Mouse (Mus musculus) liver, embryonic 11.5 days (tissue): ENCODE results near the gene Fgl2. TPM values are rescaled to one million over a fixed set of nuclear protein-coding genes. Genes with fewer than 3 reads are reported as not detected.

Experiments
- ATAC-seq: fragments of 200-750 bp; cut with Nextera tagmentation; replicated peaks from 2 replicates; pipeline ENCODE4 v1.8.0; 2017; ENCODE audit warnings: moderate number of reproducible peaks, mild to moderate bottlenecking, moderate TSS enrichment, moderate library complexity; ENCODE audit not compliant: low FRiP score
- DNase-seq: peaks from one replicate; pipeline ENCODE4 v3.0.0-alpha.2; 2017; ENCODE audit warnings: low spot score
- H3K27ac ChIP-seq: fragments of 300-500 bp; sonication (generic); 2 replicates; pipeline ENCODE4 v1.5.1; 2014; ENCODE audit warnings: mild to moderate bottlenecking, low read depth, low read length, control low read depth
- H3K27me3 ChIP-seq: fragments of 300-500 bp; sonication (generic); replicated peaks from 2 replicates; pipeline ENCODE4 v1.6.1; 2014; ENCODE audit warnings: low read length, mixed read lengths; ENCODE audit not compliant: control insufficient read depth, insufficient read depth
- H3K36me3 ChIP-seq: fragments of 300-500 bp; sonication (generic); 2 replicates; pipeline ENCODE4 v1.6.1; 2014; ENCODE audit warnings: mild to moderate bottlenecking, low read length, moderate library complexity, mixed read lengths; ENCODE audit not compliant: control insufficient read depth, insufficient read depth
- H3K4me1 ChIP-seq: fragments of 300-500 bp; sonication (generic); replicated peaks from 2 replicates; pipeline ENCODE4 v1.6.1; 2014; ENCODE audit warnings: low read length, mixed read lengths; ENCODE audit not compliant: control insufficient read depth, insufficient read depth
- H3K4me2 ChIP-seq: fragments of 300-500 bp; sonication (generic); 2 replicates; pipeline ENCODE4 v1.6.1; 2014; ENCODE audit warnings: mild to moderate bottlenecking, control low read depth, moderate library complexity
- H3K4me3 ChIP-seq: fragments of 300-500 bp; sonication (generic); 2 replicates; pipeline ENCODE4 v1.5.1; 2014; ENCODE audit warnings: low read depth, low read length, control low read depth
- H3K9ac ChIP-seq: fragments of 300-500 bp; sonication (generic); 2 replicates; pipeline ENCODE4 v1.6.1; 2014; ENCODE audit warnings: low read depth, low read length, control low read depth
- H3K9me3 ChIP-seq: fragments of 300-500 bp; sonication (generic); 2 replicates; pipeline ENCODE4 v1.6.1; 2016; ENCODE audit warnings: low read length, inconsistent platforms, mixed read lengths; ENCODE audit not compliant: control insufficient read depth
- WGBS: fragments of 180-500 bp; shearing (Covaris S2); extraction: QIAGEN DNeasy Blood & Tissue Kit; methylation state at CpG from one replicate; pipeline ENCODE4 v1.1.7; 2014; 5-methylcytosine and 5-hydroxymethylcytosine counted together
- polyA plus RNA-seq: library from polyadenylated mRNA; unstranded; fragments of >200 nt; fragmentation: Nextera tagmentation; extraction: Ambion mirVana; gene quantifications from 2 replicates; pipeline ENCODE4 v1.2.1, GENCODE M21; 2014

The Fgl2 gene
- polyA plus RNA-seq, 1 experiment from 2014 or later = 1.9 TPM

- no peaks in the 10 kb centered on the region for H3K9me3 ChIP-seq
Observed at GRCm38 (mm10) chr5:21351678-21352077, 20.8 kb upstream of the Fgl2 start.

GRCm38 (mm10) chr5:21358648-21359047 lies 13.8 kb upstream of the Fgl2 start:
- Histone ChIP-seq H3K4me1 (0 out of 2 replicates have a peak, but pooled peaks cover 2% of the 10 kb centered on the region), H3K4me2 (no peak overlapping the region), H3K4me3 (no peak overlapping the region), H3K27me3 (no peaks in the 10 kb centered on the region), H3K27ac (no peak overlapping the region), H3K36me3 (no peaks in the 10 kb centered on the region), H3K9ac (no peak overlapping the region), H3K9me3 (no peaks in the 10 kb centered on the region)
- ATAC-seq (no peak), DNase-seq (no peak)
- 81% methylated on average over 3 of the region's 3 CpGs for WGBS

More at GRCm38 (mm10) chr5:21351678-21352077, 20.8 kb upstream of the Fgl2 start:
- Histone ChIP-seq H3K4me2 (no peak overlapping the region), H3K27me3 (no peaks in the 10 kb centered on the region), H3K9ac (no peak overlapping the region), H3K4me3 (no peak overlapping the region), H3K4me1 (0 out of 2 replicates have a peak, but pooled peaks cover 2% of the 10 kb centered on the region), H3K36me3 (no peaks in the 10 kb centered on the region), H3K27ac (no peak overlapping the region)
- no peak for DNase-seq
- ATAC-seq = no peak

DNA sequence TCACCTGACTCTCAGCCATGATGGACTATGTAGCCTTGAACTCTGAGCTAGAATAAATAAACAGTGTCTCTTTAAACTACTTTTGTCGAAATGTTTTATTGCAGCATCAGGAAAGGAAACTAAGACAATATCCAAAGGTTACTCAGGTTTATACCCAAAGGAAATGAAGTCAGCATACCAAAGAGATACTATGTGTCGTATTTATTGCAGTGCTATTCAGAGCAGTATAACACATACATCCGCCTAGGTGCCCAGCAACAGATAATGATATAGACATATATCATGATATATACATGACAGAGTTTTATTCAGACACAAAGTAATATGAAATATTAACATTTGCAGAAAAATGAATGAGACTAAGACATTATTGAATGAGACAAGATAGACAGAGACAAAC lies 9.1 kb upstream of the Fgl2 start:
- no peak overlapping the region for H3K27ac ChIP-seq
- ATAC-seq = no peak

DNA sequence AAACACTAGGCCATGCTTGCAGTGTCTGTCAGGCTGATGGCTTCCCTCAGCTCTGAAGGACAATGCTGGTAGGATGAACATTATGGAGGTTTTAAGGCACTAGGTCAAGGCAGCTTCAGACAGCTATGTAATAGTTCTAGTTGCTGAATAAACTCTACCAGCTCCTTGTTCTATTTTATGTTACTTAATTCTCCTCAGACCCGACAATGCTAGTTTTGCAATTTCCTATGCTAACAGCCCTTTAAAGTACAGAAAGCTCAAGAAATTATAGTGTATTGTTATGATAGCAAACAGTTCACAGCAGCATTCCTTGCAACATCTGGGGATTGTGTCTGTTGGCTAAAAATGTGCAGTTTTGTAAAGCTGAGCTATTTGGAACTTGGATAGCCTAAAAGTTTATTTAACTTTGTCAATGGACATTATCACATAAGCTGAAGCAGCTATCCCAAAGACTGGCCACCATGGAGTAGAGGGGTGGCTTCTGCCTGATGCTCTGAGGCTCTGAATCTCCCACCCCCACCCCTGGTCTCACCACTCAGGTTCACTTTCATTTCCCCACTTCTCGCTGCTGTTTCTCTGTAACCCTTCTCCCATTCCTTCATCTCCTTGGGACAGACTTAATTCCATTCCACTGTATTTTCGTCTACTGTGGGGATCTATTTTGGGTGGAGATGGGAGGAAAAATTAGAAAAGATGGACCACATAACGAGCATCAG lies 5.9 kb upstream of the Fgl2 start:
- no peak for DNase-seq
- no peaks in the 10 kb centered on the region for H3K4me1 ChIP-seq
- H3K27me3 ChIP-seq = no peaks in the 10 kb centered on the region
- H3K36me3 ChIP-seq = no peaks in the 10 kb centered on the region
- H3K4me2 ChIP-seq = no peak overlapping the region
- H3K27ac ChIP-seq = no peak overlapping the region
- H3K9ac ChIP-seq = no peak overlapping the region
- H3K4me3 ChIP-seq = no peak overlapping the region
- 66% methylated on average over 4 of the region's 4 CpGs for WGBS
- no peak for ATAC-seq
- no peaks in the 10 kb centered on the region for H3K9me3 ChIP-seq

More for the DNA sequence above, 9.1 kb upstream of the Fgl2 start:
- Histone ChIP-seq H3K4me1 (no peaks in the 10 kb centered on the region), H3K27me3 (no peaks in the 10 kb centered on the region), H3K36me3 (no peaks in the 10 kb centered on the region), H3K9ac (no peak overlapping the region), H3K4me2 (no peak overlapping the region), H3K4me3 (no peak overlapping the region), H3K9me3 (no peaks in the 10 kb centered on the region)
- WGBS = 75% methylated on average over 3 of the region's 3 CpGs
- no peak for DNase-seq

DNA sequence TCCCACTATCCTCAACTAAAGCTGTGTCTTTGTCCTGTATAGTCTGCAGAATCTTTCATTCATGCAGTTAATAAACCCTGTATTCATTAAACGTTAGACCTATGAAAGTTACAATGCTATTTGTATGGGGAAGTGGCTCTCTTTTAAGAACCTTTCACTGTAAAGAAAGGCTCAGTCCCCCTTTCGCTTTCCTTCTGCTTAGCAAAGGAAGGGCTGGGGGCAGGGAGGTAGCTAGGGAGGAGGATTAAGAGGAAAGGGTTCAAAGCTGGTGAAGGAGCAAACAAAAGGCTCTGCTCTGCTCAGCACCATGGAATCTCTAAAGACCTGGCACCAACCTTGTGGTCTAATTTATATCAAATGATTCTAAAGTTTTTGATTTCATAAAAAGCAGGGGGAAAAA lies 4.9 kb upstream of the Fgl2 start:
- Histone ChIP-seq H3K4me2 (no peak overlapping the region), H3K9ac (no peak overlapping the region), H3K9me3 (no peaks in the 10 kb centered on the region), H3K27ac (no peak overlapping the region), H3K36me3 (no peaks in the 10 kb centered on the region), H3K27me3 (no peaks in the 10 kb centered on the region), H3K4me3 (no peak overlapping the region), H3K4me1 (no peaks in the 10 kb centered on the region)
- 38% methylated on average over 2 of the region's 2 CpGs for whole genome bisulfite sequencing
- DNase-seq (no peak), ATAC-seq (no peak)

DNA sequence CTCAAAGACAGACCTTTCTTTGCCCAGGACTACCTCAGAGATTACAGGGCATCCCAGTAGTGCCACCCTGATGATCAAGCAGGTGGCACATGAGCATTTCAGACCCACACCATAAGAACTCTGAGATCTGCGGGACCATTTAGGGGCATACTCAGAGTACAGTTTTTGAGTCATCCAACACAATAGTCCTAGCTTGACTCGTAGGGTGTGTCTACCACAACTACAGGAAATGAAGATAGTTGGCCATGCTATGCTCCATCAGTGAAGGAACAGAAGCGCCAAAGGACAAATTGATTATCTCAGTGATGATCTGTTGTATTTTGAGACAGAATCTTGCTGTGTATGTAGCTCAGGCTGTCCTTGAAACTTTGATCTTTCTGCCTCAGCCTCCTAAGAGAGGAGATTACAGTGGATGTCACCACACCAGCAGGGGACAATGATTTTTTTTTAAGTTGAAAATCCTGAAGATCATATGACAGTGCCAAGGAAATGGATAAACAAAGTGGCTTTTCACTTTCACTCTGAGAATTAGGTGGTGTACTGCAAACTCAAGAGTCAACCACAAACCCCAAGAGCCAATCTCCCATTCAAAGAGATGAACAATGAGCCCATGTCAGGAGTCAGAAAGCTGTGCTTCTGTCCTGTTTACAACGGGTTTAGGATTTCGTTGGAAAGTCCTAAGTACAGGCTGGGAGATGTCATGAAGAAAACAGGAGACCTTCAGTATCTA lies 2.1 kb upstream of the Fgl2 start:
- no peaks in the 10 kb centered on the region for H3K9me3 ChIP-seq
- DNase-seq (no peak), ATAC-seq (no peak)
- no peak overlapping the region for H3K4me3 ChIP-seq
- H3K9ac ChIP-seq = no peak overlapping the region
- peaks cover 7% of the 10 kb centered on the region; the same call in 1 of the 2 replicates for H3K27me3 ChIP-seq
- no peaks in the 10 kb centered on the region for H3K4me1 ChIP-seq
- H3K4me2 ChIP-seq = no peak overlapping the region
- no peak overlapping the region for H3K27ac ChIP-seq
- WGBS = 76% methylated on average over 5 of the region's 5 CpGs
- no peaks in the 10 kb centered on the region for H3K36me3 ChIP-seq

- Histone ChIP-seq H3K27ac (no peak overlapping the region), H3K4me3 (no peak overlapping the region), H3K9me3 (no peaks in the 10 kb centered on the region), H3K27me3 (peaks cover 7% of the 10 kb centered on the region; the same call in 1 of the 2 replicates), H3K9ac (no peak overlapping the region), H3K4me2 (peak overlapping the region; percentile 64), H3K4me1 (no peaks in the 10 kb centered on the region), H3K36me3 (no peaks in the 10 kb centered on the region)
- 50% methylated on average over 5 of the region's 5 CpGs for WGBS
- ATAC-seq = no peak
- no peak for DNase-seq
Observed at GRCm38 (mm10) chr5:21371920-21372319, 522 bp upstream of the Fgl2 start.

- WGBS = 59% methylated on average over 7 of the region's 7 CpGs
Observed at GRCm38 (mm10) chr5:21373180-21373518, 707 bp downstream of the Fgl2 start.

GRCm38 (mm10) chr5:21376935-21377334 lies 4.5 kb downstream of the Fgl2 start:
- no peak for ATAC-seq
- WGBS = 91% methylated on average over 4 of the region's 4 CpGs
- Histone ChIP-seq H3K27me3 (peaks cover 7% of the 10 kb centered on the region; the same call in 1 of the 2 replicates), H3K4me2 (no peak overlapping the region), H3K36me3 (no peaks in the 10 kb centered on the region), H3K4me3 (no peak overlapping the region), H3K9me3 (no peaks in the 10 kb centered on the region), H3K27ac (no peak overlapping the region), H3K9ac (no peak overlapping the region), H3K4me1 (no peaks in the 10 kb centered on the region)
- DNase-seq = no peak

More at GRCm38 (mm10) chr5:21373180-21373518, 707 bp downstream of the Fgl2 start:
- DNase-seq = no peak
- H3K9ac ChIP-seq = no peak overlapping the region
- H3K27me3 ChIP-seq = peaks cover 7% of the 10 kb centered on the region; the same call in 1 of the 2 replicates
- H3K4me3 ChIP-seq = peak overlapping the region; percentile 51
- H3K27ac ChIP-seq = no peak overlapping the region
- H3K9me3 ChIP-seq = no peaks in the 10 kb centered on the region
- H3K36me3 ChIP-seq = no peaks in the 10 kb centered on the region
- peak overlapping the region; percentile 64 for H3K4me2 ChIP-seq
- H3K4me1 ChIP-seq = no peaks in the 10 kb centered on the region
- no peak for ATAC-seq
